Mouse (Mus musculus) lung, postnatal 36 days (tissue): Measurements from ENCODE around the gene Gpr132.

ENCODE experiments used
- DNase-seq: peaks from one replicate; pipeline ENCODE4 v3.0.0; 2022; ENCODE audit warnings: mixed read lengths

Gene Gpr132

DNA sequence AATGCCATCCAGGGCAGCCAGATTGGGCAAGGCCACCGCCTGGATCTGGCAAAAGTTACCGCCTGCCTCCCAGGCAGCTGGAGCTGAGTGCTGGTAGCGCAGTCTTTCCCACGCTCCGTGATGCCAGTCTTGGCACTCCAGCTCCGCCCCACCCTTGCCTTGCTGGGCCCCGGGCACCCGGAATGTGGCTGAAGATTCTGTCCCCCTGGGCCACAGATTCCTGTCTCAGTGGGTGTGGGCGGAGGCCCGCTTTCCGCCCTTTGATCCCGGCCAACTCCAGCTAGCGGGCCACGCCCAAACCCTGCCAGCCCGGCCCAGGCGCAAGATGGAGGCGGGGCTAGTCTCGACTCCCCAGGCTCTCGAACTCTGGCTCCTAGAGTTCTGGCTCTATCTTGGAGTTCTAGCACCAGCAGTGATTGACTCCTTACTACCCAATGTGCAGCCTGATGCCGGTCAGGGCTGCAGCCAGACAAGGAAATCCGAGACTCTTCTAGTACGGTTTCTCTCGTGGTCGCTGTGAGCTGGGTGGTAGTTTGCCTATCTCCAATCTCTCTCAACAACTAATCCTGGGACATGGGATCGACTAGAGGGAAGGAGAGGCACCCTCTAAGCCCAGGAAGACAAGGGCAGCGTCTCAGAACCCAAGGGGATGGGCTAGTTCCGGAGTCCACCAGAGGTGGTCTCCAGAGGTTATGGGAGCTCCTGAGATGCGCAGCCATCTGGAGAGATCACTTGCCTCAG, 8.5 kb upstream of the Gpr132 start:
- peak; percentile 90 for DNase-seq

DNA sequence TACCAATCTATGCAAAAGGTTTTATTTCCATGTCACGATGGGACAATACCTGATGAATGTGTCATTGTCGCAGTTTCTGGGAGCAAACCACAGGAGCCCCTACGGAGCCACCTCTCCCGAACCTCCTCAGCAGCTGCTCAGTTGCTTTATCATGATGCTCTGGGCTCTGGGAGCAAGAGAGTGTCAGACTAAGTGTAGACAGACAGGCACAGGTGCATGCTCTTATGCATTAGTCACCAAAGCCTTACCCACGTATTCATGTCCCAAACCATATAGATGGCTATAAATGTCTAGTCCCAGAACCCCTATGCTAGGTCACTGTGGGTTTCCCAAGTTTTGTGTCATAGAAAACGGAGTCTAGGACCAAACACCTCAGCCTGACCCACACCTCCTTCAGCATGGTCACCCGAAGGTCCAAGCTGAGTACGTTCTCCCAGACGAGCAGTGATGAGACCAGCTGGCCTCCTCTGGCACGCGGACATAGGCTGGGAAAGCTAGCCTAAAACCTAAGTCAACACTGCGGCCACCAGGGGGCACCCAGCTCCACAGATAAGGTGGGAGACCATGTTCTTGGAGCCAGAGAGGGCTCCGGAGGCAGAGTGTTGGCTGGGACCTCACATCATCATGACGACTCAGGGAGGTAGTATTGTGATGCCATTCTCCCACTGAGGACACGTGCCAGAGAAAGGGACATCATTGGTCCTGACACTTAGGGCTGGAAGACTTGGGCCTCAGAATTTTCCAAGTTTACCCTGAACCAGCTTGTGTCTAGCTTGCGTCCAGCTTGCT, 7.4 kb upstream of the Gpr132 start:
- DNase-seq: peak; percentile 97

DNA sequence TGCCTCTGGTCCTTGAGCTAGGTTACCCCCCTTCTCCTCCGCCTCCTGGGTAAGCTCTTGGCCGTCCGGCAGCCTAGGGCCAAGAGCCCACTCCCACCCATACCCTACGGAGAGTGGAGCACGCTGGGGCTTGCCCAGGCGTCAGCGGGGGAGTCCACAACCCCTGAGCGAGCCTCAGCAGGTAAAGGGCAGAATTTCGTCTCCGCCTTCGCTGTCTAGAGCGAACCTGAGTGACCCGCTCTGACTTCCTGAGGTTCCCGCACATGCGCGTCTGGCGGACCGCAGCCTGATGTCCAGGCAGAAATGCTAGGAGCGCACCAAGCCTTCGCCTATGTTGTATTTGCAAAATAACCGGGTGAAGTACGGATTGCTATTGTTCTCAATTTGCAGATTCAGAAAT, 6.2 kb upstream of the Gpr132 start:
- no peak for DNase-seq

- DNase-seq: peak; percentile 84
These were observed 5.6 kb upstream of the Gpr132 start for GRCm38 (mm10) chr12:112873452-112874190.

DNA sequence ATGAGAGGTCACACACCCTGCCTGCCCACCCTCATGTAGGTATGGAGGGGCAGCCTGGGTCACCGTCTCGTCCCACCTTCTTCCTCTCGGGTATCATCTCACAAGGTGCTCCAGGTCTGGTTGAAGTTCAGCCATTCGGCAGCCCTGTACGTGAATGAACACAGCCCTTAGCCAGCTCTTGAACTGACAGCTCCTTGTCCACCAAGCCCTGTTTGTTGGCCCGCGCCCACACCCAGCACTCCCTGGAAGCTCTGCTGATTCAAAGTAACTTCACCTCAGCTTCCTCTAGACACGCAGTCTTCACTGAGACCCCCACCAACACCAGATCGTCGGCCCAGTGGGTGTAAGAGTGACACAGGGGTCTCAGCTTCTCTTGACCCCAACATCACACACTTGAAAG, 5.0 kb upstream of the Gpr132 start:
- DNase-seq: no peak

GRCm38 (mm10) chr12:112871272-112871671, 3.2 kb upstream of the Gpr132 start:
- no peak for DNase-seq

DNA sequence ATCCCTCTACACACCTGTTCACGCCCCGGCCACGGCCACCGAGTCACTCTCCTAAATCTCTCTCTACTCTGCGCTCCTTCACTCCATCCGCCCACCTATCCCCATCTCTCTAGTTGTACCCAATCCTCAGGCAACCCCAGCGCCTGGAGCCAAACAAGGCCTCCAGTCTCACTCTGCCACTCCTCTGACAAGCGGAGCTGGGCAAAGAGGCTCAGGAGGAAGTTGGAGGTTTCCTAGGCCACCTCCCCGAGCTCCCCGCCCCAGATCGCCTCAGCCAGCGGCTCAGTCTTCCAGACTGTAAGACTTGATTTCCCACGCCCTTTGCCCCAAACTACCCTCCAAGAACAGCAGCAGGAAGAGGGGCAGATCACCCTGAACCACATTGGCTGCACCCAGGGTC, 2.7 kb upstream of the Gpr132 start:
- no peak for DNase-seq

DNA sequence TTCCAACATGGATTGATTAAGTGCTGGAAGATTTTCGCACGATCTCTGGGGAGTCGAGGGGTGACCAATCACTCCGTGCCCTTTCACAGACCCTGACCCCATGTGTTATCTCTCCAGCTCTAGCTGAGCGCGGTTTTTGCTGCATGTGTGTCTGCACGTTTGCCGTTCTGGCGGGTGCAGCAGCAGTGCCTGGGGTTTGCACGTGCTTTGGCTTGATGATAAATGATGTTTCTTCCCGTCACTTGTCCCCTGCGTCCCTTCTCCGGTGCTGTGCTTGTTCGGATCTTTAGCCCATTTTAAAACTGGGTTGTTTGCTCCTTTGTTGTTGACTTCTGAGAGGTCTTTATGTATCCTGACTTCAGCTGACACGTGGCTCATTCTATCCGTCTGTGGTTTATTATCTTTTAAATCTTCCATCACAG, 1.8 kb upstream of the Gpr132 start:
- no peak for DNase-seq

DNA sequence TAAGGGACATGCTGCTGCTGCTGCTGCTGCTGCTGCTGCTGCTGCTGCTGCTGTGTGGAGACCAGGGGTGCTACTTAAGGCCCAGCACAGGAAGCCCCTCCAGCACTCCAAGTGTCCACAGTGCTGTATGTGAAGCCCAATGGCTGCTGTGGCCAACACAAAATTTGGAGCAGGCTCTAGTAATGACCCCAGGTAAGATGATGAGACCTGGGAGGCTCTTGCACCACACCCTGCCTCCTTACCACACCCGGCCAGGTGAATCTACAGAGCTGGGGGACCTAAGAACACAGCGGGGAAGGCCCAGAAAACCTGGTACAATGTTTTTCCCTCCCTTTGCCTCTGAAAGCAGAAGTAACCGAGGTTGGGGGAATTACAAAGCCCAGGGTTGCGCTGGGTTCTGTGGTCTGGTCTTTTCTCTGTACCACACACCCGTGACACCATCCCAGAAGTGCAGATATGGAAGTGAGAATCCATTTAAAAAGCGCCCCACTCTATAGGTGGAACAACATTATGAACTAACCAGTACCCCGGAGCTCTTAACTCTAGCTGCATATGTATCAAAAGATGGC, 838 bp downstream of the Gpr132 start:
- no peak for DNase-seq

GRCm38 (mm10) chr12:112866467-112867080, 1.5 kb downstream of the Gpr132 start:
- no peak for DNase-seq

GRCm38 (mm10) chr12:112864804-112865203, 3.2 kb downstream of the Gpr132 start:
- DNase-seq: peak; percentile 55

GRCm38 (mm10) chr12:112861911-112862321, 6.1 kb downstream of the Gpr132 start:
- peak; percentile 54 for DNase-seq

- no peak for DNase-seq
These were observed 7.3 kb downstream of the Gpr132 start for GRCm38 (mm10) chr12:112860765-112861164.

DNA sequence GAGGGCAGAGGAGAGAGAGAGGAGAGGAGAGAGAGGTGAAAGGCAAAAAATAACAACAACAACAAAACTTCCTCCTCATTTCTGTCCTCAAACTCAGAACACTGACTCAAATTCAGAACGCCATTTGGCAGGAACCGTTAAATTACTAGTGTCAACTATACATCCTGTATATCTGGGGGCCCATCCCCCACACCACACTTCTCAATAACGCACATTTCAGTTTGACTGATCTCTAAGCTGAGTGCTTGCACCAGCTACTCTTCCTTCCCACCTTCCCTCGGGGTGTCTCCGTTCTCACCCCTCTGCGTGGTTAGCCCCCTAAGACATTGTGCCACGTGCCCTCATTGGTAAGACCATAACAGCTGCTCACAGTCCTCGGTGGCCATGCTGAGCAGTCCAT, 8.1 kb downstream of the Gpr132 start:
- no peak for DNase-seq

DNA sequence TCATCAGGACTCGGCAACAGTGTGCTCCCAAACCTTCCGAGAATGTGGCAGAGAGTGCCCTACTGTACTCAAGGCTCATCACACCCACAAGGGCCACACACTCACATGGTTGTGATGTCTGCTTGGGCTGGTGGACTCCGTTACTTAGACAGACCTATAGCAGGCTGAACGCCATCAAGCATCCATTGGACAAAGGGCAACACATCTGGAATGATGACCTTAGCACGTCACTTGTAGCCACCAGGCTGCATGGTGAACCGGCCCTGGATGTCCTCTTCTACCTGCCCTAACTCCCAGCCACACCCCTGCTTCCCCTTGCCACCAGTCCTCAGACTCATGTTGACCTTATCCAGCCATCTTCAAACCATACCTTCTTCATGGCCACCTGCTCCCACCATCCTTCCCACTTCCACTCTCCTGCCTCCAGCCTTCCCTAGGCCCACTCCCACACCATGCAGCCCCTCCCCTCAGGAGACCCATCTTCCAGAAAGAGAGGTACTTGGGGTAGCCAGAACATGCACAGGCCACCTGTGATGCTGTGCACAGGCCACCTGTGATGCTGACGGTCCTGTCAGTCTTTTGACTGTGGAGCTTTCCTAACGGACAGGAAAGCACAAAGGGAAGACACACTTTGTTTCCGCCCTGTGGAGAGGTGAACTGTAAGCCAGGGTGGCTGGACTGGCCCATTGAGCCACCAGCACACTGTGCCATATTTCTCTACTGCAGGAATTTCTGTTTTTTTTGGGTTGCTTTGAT, 9.3 kb downstream of the Gpr132 start:
- no peak for DNase-seq

DNA sequence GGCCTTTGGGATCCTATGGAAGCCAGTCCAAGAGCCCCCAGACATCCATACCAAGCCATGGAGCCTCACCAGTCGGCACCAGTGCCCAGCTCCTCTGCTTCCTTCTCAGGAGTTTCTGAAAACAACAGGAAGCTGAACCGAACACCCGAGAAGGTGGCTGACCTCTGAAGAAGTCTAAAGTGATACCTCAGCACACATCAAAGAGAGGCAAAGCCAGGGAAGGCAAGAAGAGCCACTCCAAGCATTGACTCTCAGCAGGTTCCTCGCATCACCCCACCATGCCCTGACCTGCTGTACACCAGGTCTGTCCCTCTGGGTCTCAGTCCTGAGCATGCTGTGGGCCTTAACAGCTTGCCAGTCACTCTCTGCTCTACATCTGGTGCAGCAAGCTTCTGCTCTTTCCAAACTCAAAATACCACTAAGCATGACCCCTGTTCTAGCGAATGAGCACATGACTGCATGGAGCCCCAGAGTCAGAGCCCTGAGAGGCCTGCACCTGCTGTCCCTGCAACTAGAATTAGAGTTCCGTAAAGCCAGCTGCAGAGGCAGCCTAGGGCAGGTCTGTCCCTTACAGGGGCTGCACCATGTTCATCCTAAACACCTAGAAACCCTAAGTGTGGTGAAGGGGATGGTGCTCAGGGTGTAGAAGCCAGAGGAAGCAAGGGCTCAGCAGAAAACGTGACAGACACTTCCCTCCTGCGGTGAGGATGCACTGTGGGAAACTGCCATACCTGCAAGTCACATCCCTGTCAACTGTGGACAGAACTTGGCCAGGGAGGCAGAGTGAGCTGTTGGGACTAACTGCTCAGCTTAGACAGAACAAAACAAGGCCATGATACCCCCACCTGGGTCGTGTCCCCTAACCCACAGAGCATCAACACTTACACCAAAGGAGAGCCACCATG, 10.8 kb downstream of the Gpr132 start:
- DNase-seq: no peak

DNA sequence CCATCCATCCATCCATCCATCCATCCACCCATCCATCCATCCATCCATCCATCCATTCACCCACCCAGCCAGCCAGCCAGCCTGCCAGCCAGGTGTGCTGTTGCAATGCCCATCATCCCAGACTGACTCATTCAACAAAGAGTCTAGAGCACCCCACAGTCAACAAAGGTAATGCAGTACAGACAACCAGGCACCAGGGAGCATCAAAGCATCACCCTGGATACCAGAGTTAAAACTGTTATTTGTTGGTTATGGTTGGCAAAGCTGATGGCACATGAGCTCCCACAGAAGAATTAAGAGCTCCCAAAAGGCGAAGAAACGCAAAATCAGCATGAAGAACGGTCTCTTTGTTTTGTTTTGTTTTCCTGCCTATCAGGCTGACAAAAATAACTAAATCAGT, 11.7 kb downstream of the Gpr132 start:
- DNase-seq: no peak

DNA sequence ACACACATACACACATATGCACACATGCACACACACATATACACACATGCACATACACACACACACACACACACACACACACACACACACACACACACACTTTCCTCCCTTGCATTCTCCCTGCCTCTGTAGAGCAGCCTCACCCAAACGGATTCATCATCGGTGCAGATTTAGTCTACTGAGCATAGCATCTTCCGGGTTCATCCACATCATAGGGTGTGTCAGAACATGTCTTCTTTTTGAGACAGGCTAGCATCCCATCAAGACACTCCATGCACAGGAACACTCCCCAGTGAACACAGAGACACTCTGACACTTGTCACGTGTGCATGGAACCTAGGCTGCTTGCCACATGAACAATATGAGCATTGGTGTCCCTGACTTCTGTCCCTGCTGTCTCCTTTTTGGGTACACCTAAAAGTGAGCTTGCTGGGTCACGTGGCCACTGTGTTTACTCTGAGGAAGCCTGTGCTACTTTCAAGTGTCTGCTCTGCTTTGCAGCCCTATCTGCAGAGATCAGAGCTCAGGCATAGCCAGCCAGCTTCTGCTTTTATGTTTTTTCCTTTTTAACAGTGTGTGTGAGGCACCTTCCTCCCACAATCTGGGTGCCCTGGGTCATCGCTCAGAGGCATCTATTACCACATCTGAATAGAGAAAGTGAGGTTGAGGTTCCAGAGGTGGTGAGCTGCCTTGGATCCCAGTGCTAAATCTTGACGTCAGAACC, 13.3 kb downstream of the Gpr132 start:
- DNase-seq: peak; percentile 58

DNA sequence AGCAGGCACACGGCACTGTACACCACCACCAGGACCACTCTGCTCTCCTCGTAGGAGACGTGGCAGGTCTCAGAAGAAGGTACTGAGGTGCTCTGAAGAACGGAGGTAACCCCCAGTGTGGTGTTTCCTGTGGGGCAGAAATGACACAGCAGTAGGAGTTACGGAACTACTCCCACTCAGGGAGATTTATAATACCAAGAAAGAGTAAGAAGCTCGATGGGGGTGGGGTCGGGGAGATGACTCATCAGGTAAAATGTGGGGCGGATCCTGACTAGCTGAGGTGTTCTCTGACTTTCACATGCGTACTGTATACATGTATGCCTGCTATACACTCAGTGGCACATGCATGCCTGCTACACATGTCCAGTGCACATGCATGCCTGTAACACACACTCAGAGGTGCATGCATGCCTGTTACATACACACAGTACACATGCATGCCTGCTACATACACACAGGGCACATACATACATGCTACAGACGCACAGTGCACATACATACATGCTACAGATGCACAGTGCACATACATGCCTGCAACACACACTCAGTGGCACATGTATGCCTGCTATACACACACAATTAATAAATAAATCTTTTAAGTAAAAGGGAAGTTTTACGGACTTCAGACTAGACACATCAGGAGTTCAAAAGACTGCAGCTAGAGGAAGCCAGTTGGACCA, 14.8 kb downstream of the Gpr132 start:
- DNase-seq: no peak

- DNase-seq: peak; percentile 43
These were observed 16.9 kb downstream of the Gpr132 start for GRCm38 (mm10) chr12:112851116-112851515.
